Mouse (Mus musculus): ENCODE measurements around the gene Fkbp4. TPM values are rescaled to one million over a fixed set of nuclear protein-coding genes. Genes with fewer than 3 reads are reported as not detected.
"Not testable (repeated sequence)": the region's sequence is repeated elsewhere in the genome, so short reads cannot be mapped to it uniquely, and the experiment has no call there.

Gene Fkbp4
- total and polyA plus RNA-seq, 2 experiments from 2014 or later: 164 to 253 TPM

GRCm38 (mm10) chr6:128380594-128381167 lies 57.8 kb downstream of the Fkbp4 start:
- H3K27me3 ChIP-seq (ENCODE audit: insufficient read depth, low read length); H3K4me3 ChIP-seq (ENCODE audit: low read depth, low read length); H3K4me2 ChIP-seq (ENCODE audit: low read depth, low read length, poor library complexity, severe bottlenecking); DNase-seq (ENCODE audit: low spot score); ATAC-seq (ENCODE audit: low FRiP score); H3K4me1 ChIP-seq (ENCODE audit: insufficient read depth, low read length); H3K9ac ChIP-seq (replicated peaks; ENCODE audit: low read length, poor library complexity, severe bottlenecking); H3K9me3 ChIP-seq (ENCODE audit: low read length); H3K36me3 ChIP-seq (ENCODE audit: insufficient read depth, low read length); H3K27ac ChIP-seq (ENCODE audit: low read depth, low read length): not testable (repeated sequence)
- WGBS: 79% methylated on average over 1 of the region's 1 CpGs
- peak; percentile 45 for TF ChIP-seq CTCF (IDR thresholded peaks at IDR 0.05)

Other genes with a start within 250 kb of the Fkbp4 start
- gene Tead4, start 137.9 kb downstream of the Fkbp4 start, total RNA-seq (2014; rRNA removed): 0.42 and 0.82 TPM in 2 replicates
- 0.17 and 0.27 TPM in 2 replicates for gene Tead4, start 137.9 kb downstream of the Fkbp4 start, polyA plus RNA-seq (2015; fragmentation: Nextera tagmentation; extraction: Ambion mirVana)
- gene Tulp3, start 82.8 kb downstream of the Fkbp4 start, total RNA-seq (2014; rRNA removed): 14.1 and 14.3 TPM in 2 replicates
- gene Tulp3, start 82.8 kb downstream of the Fkbp4 start, polyA plus RNA-seq (2015; fragmentation: Nextera tagmentation; extraction: Ambion mirVana): 11.7 and 14.7 TPM in 2 replicates
- gene Rhno1, start 75.8 kb downstream of the Fkbp4 start, total RNA-seq (2014; rRNA removed): 20.7 and 21.8 TPM in 2 replicates
- 50.8 and 51.2 TPM in 2 replicates for gene Rhno1, start 75.8 kb downstream of the Fkbp4 start, polyA plus RNA-seq (2015; fragmentation: Nextera tagmentation; extraction: Ambion mirVana)
- 4.8 and 8.5 TPM in 2 replicates for gene Foxm1, start 75.7 kb downstream of the Fkbp4 start, total RNA-seq (2014; rRNA removed)
- 2.5 and 2.9 TPM in 2 replicates for gene Foxm1, start 75.7 kb downstream of the Fkbp4 start, polyA plus RNA-seq (2015; fragmentation: Nextera tagmentation; extraction: Ambion mirVana)
- 1.0 and 2.0 TPM in 2 replicates for gene Tex52, start 63.2 kb downstream of the Fkbp4 start, total RNA-seq (2014; rRNA removed)
- 0.29 and 0.39 TPM in 2 replicates for gene Tex52, start 63.2 kb downstream of the Fkbp4 start, polyA plus RNA-seq (2015; fragmentation: Nextera tagmentation; extraction: Ambion mirVana)
- not detected in 2 replicates for gene Gm44596, start 63.2 kb downstream of the Fkbp4 start, total RNA-seq (2014; rRNA removed)
- gene Gm44596, start 63.2 kb downstream of the Fkbp4 start, polyA plus RNA-seq (2015; fragmentation: Nextera tagmentation; extraction: Ambion mirVana): not detected in 2 replicates
- gene Nrip2, start 39.4 kb downstream of the Fkbp4 start, total RNA-seq (2014; rRNA removed): 11.6 and 12.6 TPM in 2 replicates
- 13.0 and 14.5 TPM in 2 replicates for gene Nrip2, start 39.4 kb downstream of the Fkbp4 start, polyA plus RNA-seq (2015; fragmentation: Nextera tagmentation; extraction: Ambion mirVana)
- 37.3 and 40.2 TPM in 2 replicates for gene Itfg2, start 13.7 kb downstream of the Fkbp4 start, total RNA-seq (2014; rRNA removed)
- 37.4 and 41.5 TPM in 2 replicates for gene Itfg2, start 13.7 kb downstream of the Fkbp4 start, polyA plus RNA-seq (2015; fragmentation: Nextera tagmentation; extraction: Ambion mirVana)
- not detected in 2 replicates for gene Pzp, start 88.0 kb upstream of the Fkbp4 start, total RNA-seq (2014; rRNA removed)
- 0.16 TPM in 1 of 2 replicates, not detected in the other for gene Pzp, start 88.0 kb upstream of the Fkbp4 start, polyA plus RNA-seq (2015; fragmentation: Nextera tagmentation; extraction: Ambion mirVana)
- 0.16 and 0.28 TPM in 2 replicates for gene A2ml1, start 142.9 kb upstream of the Fkbp4 start, total RNA-seq (2014; rRNA removed)
- gene A2ml1, start 142.9 kb upstream of the Fkbp4 start, polyA plus RNA-seq (2015; fragmentation: Nextera tagmentation; extraction: Ambion mirVana): 7.4 and 7.9 TPM in 2 replicates
- not detected in 2 replicates for gene Klrb1a, start 184.9 kb upstream of the Fkbp4 start, total RNA-seq (2014; rRNA removed)
- not detected in 2 replicates for gene Klrb1a, start 184.9 kb upstream of the Fkbp4 start, polyA plus RNA-seq (2015; fragmentation: Nextera tagmentation; extraction: Ambion mirVana)
- not detected in 2 replicates for gene Clec2h, start 223.7 kb upstream of the Fkbp4 start, total RNA-seq (2014; rRNA removed)
- gene Clec2h, start 223.7 kb upstream of the Fkbp4 start, polyA plus RNA-seq (2015; fragmentation: Nextera tagmentation; extraction: Ambion mirVana): not detected in 2 replicates

Measured in midbrain, postnatal 0 days (tissue).